Mouse (Mus musculus) hindbrain, embryonic 15.5 days (tissue): ENCODE measurements at regions not wholly inside any gene's neighbourhood (a gene's known extent, or its start where the extent isn't known, plus 50 kb on each side); places are given as distances from the start of the nearest gene placed in this dataset.

Experiments
- ATAC-seq: fragments of 200-750 bp; cut with Nextera tagmentation; 2 replicates; pipeline ENCODE4 v1.8.0; 2017; ENCODE audit warnings: low read depth, moderate number of reproducible peaks, moderate TSS enrichment; ENCODE audit not compliant: low FRiP score
- H3K27ac ChIP-seq: fragments of 300-500 bp; sonication (generic); replicated peaks from 2 replicates; pipeline ENCODE4 v1.5.1; 2015; ENCODE audit warnings: mild to moderate bottlenecking, inconsistent platforms
- H3K27me3 ChIP-seq: fragments of 300-500 bp; sonication (generic); 2 replicates; pipeline ENCODE4 v1.6.1; 2015; ENCODE audit warnings: control low read depth, inconsistent platforms
- H3K36me3 ChIP-seq: fragments of 300-500 bp; sonication (generic); 2 replicates; pipeline ENCODE4 v1.6.1; 2015; ENCODE audit warnings: control low read depth, inconsistent platforms
- H3K4me1 ChIP-seq: fragments of 300-500 bp; sonication (generic); replicated peaks from 2 replicates; pipeline ENCODE4 v1.6.1; 2015; ENCODE audit warnings: control low read depth, inconsistent platforms
- H3K4me2 ChIP-seq: fragments of 300-500 bp; sonication (generic); 2 replicates; pipeline ENCODE4 v1.6.1; 2015; ENCODE audit warnings: moderate library complexity, mild to moderate bottlenecking, inconsistent platforms
- H3K4me3 ChIP-seq: fragments of 300-500 bp; sonication (generic); 2 replicates; pipeline ENCODE4 v1.5.1; 2015; ENCODE audit warnings: mild to moderate bottlenecking, inconsistent platforms
- H3K9ac ChIP-seq: fragments of 300-500 bp; sonication (generic); 2 replicates; pipeline ENCODE4 v1.6.1; 2015; ENCODE audit warnings: inconsistent platforms
- H3K9me3 ChIP-seq: fragments of 300-500 bp; sonication (generic); 2 replicates; pipeline ENCODE4 v1.6.1; 2016; ENCODE audit warnings: control low read depth, inconsistent platforms
- WGBS: fragments of 180-500 bp; shearing (Covaris S2); methylation state at CpG from one replicate; pipeline ENCODE4 v1.1.7; 2015; 5-methylcytosine and 5-hydroxymethylcytosine counted together

DNA sequence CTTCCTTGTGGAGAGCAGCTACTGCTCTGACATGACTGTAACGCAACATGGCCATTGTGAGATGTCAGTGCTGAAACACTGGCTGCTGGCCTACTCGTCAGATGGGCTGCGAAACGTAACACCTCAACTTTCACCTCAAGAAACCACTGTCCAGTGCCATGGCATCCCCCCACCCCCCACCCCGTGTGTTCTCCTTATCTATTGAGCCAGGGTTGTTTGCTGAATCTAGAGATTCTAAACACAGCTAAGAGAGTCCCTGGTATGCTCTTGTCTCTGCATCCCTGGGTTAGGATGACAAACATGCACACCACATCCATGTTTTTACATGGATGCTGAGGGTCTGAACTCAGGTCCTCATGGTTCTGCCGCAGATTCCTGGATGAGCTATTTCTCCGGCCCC, 134.1 kb upstream of the Slc7a14 start:
- H3K4me2 ChIP-seq = no peak overlapping the region
- 94% methylated on average over 7 of the region's 7 CpGs for WGBS
- H3K36me3 ChIP-seq = no peaks in the 10 kb centered on the region
- H3K4me1 ChIP-seq = no peaks in the 10 kb centered on the region
- H3K9ac ChIP-seq = no peak overlapping the region
- H3K27ac ChIP-seq = no peak overlapping the region
- H3K9me3 ChIP-seq = no peaks in the 10 kb centered on the region
- ATAC-seq = no peak
- H3K27me3 ChIP-seq = no peaks in the 10 kb centered on the region
- H3K4me3 ChIP-seq = no peak overlapping the region

DNA sequence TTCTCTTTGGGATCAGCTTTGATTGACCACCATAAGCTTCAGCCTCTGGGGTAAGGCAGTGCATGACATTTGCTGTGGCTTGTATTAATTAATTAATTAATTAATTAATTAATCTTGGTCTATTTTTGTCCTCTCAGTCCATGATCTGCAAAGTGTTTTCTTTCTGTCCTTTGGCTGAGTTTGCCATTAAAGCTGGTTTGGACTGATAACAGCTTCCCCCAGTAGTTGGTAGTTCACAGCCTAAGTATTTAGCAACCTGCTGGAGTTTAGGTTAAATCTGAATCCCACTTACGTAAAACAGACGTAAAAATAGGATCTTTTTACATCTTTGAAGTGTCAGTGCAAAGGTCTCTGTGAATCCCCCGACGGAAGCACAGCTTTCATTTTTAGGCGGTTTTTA, 133.7 kb upstream of the Slc7a14 start:
- Histone ChIP-seq H3K4me1 (no peaks in the 10 kb centered on the region), H3K36me3 (no peaks in the 10 kb centered on the region), H3K4me2 (no peak overlapping the region), H3K9me3 (no peaks in the 10 kb centered on the region), H3K27me3 (no peaks in the 10 kb centered on the region), H3K27ac (no peak overlapping the region), H3K9ac (no peak overlapping the region), H3K4me3 (no peak overlapping the region)
- WGBS = 93% methylated on average over 5 of the region's 5 CpGs
- no peak for ATAC-seq

DNA sequence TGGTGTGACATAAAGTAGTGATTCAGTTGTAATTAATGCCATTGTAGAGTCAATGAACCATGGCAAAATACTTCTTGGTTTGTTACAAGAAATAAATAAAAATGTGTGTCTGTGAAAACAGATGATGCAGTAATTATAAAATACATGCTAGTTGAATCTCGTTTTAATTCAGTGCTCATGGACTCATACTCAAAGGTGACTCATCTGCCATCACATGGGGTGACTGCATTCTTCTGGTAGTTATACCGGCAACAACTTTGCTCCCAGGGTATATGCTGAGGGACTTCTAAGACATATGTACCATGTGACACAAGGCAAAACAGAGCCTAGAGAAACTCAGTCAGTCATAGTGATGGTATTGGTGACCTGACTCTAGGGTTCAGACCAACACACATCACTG, 130.1 kb upstream of the Slc7a14 start:
- Histone ChIP-seq H3K27ac (no peak overlapping the region), H3K9me3 (no peaks in the 10 kb centered on the region), H3K4me2 (no peak overlapping the region), H3K36me3 (no peaks in the 10 kb centered on the region), H3K4me1 (no peaks in the 10 kb centered on the region), H3K4me3 (no peak overlapping the region), H3K9ac (no peak overlapping the region), H3K27me3 (no peaks in the 10 kb centered on the region)
- 82% methylated on average over 2 of the region's 2 CpGs for WGBS
- ATAC-seq = no peak

DNA sequence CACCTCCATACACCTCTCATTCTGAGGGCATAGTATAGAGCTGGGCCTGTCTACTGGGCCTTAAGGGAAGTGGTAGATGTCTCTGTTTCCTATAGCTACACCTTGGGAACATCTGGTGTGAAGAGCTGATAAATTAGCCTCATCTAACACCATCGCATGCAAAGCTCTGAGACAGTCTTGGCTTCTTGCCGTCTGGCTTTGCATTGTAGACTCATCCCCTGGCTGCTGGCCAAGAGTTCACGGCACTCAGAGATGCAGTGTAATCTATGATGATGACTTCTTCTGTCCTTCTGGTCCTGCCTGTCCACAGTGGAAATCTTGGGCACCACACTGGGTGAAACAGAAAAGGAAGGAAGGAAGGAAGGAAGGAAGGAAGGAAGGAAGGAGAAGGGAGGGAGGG, 127.8 kb upstream of the Slc7a14 start:
- Histone ChIP-seq H3K27me3 (no peaks in the 10 kb centered on the region), H3K9ac (no peak overlapping the region), H3K4me3 (no peak overlapping the region), H3K9me3 (no peaks in the 10 kb centered on the region), H3K4me1 (no peaks in the 10 kb centered on the region), H3K4me2 (no peak overlapping the region), H3K27ac (no peak overlapping the region), H3K36me3 (no peaks in the 10 kb centered on the region)
- WGBS = 73% methylated on average over 3 of the region's 3 CpGs
- peak; percentile 45; the same call in 1 of the 2 replicates for ATAC-seq

DNA sequence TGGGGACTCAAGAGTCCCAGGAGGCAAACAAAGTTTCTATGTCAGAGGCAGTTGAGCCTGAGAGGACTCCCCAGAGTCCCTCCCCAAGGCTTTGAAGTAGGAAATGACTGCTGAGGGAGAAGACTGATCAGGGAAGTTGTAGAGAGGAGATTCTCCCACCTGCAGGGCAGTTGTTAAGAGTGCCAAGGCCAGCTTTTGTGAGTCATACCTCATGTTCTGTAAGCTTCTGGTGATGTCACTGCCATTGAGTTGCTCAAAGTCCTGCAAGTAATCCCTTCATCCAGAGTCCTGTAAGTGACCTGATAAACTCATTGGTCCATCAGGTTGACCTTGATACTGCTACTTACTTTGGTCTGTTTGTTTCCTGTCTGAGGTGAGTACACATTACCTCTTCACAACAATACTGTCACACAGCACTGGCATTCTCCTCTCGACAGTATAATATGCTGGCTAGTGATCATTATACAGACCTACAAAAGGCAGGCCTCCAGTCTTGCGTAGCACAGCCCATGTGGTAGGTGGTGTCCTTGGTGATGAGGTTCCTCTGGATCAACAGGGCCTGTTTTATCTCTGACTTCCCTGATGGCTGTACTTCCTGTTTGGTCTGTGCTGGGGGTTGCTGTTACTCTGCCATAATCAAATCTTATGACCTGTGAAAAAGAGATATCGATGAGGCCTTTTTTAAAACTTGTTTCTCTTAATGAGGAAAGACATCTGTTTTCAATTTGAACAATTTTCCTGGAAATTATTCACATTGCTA, 125.2 kb upstream of the Slc7a14 start:
- 76% methylated on average over 3 of the region's 3 CpGs for WGBS
- Histone ChIP-seq H3K27ac (no peak overlapping the region), H3K9ac (no peak overlapping the region), H3K4me3 (no peak overlapping the region), H3K36me3 (no peaks in the 10 kb centered on the region), H3K27me3 (no peaks in the 10 kb centered on the region), H3K9me3 (no peaks in the 10 kb centered on the region), H3K4me2 (no peak overlapping the region), H3K4me1 (no peaks in the 10 kb centered on the region)
- ATAC-seq = no peak

DNA sequence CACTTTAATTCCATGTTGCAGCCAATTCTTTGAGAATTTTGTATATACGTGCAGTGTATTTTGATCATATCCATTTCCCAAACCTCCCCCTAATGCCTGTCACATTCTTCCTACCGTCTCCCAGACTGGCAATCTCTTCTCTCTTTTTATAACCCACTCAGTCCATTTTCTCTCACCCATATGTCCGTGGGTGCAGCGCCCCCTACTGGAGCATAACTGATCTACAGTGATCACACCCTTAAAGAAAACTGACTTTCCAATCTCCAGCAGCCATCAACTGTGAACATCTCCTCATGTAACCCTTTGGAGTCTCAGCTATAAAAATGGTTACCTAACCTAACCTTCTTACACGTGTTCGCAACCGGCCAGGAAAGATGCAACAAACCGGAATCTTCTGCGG, 123.0 kb upstream of the Slc7a14 start:
- Histone ChIP-seq H3K4me2 (no peak overlapping the region), H3K36me3 (no peaks in the 10 kb centered on the region), H3K4me3 (no peak overlapping the region), H3K27me3 (no peaks in the 10 kb centered on the region), H3K9ac (no peak overlapping the region), H3K4me1 (no peaks in the 10 kb centered on the region), H3K9me3 (no peaks in the 10 kb centered on the region), H3K27ac (no peak overlapping the region)
- no peak for ATAC-seq
- WGBS = 89% methylated on average over 9 of the region's 9 CpGs

DNA sequence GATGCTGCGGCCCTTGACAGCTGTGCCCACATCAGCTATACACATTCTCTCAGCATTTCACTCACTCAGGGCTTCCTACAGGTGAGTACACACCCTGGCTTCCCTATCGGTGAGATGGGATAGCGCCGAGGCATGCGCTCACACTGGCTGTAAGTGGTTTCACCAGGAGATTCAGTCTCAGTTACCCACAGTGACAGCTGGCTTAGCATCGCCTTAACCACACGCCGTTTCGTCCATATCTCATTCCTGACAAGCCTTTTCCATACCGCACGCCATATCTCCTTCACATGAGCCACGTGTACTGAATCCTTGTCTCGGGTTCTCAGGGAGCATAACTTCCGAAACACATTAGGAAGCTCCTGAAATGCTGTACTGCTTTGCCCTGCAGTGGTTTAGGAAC, 113.3 kb upstream of the Slc7a14 start:
- Histone ChIP-seq H3K4me2 (no peak overlapping the region), H3K9ac (no peak overlapping the region), H3K27me3 (no peaks in the 10 kb centered on the region), H3K27ac (no peak overlapping the region), H3K9me3 (no peaks in the 10 kb centered on the region), H3K4me3 (no peak overlapping the region), H3K36me3 (no peaks in the 10 kb centered on the region), H3K4me1 (no peaks in the 10 kb centered on the region)
- 93% methylated on average over 14 of the region's 14 CpGs for WGBS
- no peak for ATAC-seq

DNA sequence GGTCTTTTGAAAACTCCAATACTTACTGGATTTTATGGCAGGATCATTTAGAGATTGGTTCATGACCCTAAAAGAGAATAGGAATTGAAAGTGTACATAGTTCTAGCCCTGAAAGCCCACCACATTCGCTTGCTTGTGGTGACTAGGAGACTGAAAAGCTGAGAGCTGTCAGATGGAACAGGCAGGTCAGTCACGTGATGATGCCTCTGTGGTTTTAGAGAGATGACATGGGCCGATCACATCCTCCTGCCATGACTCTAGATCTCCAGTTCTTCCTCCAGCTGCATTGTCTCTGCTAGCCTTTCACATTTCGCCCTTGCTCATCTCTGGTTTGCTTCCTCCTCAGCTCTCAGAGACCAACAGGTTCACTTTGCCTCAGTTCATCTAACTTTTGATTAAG, 98.6 kb upstream of the Slc7a14 start:
- WGBS = 92% methylated on average over 4 of the region's 4 CpGs
- Histone ChIP-seq H3K27ac (no peak overlapping the region), H3K4me3 (no peak overlapping the region), H3K9ac (no peak overlapping the region), H3K4me1 (no peaks in the 10 kb centered on the region), H3K36me3 (no peaks in the 10 kb centered on the region), H3K9me3 (no peaks in the 10 kb centered on the region), H3K27me3 (no peaks in the 10 kb centered on the region), H3K4me2 (no peak overlapping the region)
- no peak for ATAC-seq

DNA sequence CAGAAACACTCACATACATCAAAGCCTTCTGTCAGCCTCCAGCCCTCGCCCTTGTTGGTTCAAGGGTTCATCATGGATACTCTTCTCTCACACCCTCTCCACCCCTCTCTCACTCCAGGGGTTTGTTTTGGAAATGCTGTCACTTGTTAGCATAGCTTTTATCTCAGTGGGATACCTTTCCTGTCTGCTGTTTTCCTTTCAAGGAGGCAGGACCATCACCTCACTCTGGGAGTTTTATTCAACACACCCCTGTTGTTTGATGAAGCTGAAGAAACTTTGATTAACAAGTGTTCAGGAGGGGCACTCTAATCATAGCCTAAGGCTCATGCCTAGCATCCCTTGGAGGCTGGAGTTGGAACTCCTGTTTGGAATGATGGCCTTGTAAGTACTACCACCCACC, 95.7 kb upstream of the Slc7a14 start:
- H3K27ac ChIP-seq = no peak overlapping the region
- H3K4me1 ChIP-seq = no peaks in the 10 kb centered on the region
- no peak for ATAC-seq
- no peak overlapping the region for H3K9ac ChIP-seq
- H3K4me2 ChIP-seq = no peak overlapping the region
- H3K36me3 ChIP-seq = no peaks in the 10 kb centered on the region
- H3K4me3 ChIP-seq = no peak overlapping the region
- H3K27me3 ChIP-seq = no peaks in the 10 kb centered on the region
- WGBS = 10% methylated on average over 1 of the region's 1 CpGs
- no peaks in the 10 kb centered on the region for H3K9me3 ChIP-seq

DNA sequence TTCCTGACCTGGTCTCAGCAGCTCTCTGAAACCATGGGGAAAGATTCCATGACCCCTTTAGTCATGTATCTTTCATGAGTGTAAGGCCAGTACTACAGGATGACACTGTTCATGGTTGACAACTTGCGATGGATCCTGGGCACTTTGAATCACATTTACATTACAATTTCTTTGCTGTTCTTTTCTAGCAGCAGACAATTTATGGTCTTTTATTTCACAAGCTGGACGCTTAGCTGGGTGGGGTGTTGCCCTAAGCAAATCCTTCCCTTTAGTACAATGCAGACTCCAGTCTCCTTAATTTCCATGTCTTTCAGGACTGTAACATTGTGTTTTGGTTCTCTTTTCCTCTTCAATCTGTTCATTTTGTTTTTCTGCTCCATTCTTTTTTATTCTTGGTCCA, 89.0 kb upstream of the Slc7a14 start:
- Histone ChIP-seq H3K9ac (no peak overlapping the region), H3K4me1 (no peaks in the 10 kb centered on the region), H3K27ac (no peak overlapping the region), H3K9me3 (no peaks in the 10 kb centered on the region), H3K27me3 (no peaks in the 10 kb centered on the region), H3K4me2 (no peak overlapping the region), H3K4me3 (no peak overlapping the region), H3K36me3 (no peaks in the 10 kb centered on the region)
- ATAC-seq = no peak
- WGBS = 64% methylated on average over 2 of the region's 2 CpGs

DNA sequence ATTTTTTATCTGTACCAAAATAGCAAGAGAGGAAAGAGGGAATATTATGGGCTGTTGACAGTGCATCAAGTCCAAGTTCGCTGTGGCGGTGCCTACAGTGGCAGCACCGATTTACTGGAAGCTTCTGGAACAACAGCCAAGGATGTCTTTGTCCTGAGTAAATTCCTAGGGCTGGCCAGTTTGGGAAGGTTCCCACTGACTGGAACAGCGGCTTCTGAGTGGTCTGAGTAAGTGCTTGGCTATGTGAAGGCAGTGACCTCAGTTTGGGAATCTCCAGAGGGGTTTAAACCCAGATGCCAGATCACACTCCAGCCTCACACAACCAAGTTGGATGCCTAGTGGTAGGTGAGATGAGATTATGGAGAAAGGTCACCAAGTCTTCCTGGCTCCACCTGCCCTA, 84.4 kb upstream of the Slc7a14 start:
- Histone ChIP-seq H3K27me3 (no peaks in the 10 kb centered on the region), H3K9me3 (no peaks in the 10 kb centered on the region), H3K9ac (no peak overlapping the region), H3K27ac (no peak overlapping the region), H3K4me1 (no peaks in the 10 kb centered on the region), H3K4me2 (no peak overlapping the region), H3K36me3 (no peaks in the 10 kb centered on the region), H3K4me3 (no peak overlapping the region)
- WGBS = 88% methylated on average over 4 of the region's 4 CpGs
- ATAC-seq = no peak

DNA sequence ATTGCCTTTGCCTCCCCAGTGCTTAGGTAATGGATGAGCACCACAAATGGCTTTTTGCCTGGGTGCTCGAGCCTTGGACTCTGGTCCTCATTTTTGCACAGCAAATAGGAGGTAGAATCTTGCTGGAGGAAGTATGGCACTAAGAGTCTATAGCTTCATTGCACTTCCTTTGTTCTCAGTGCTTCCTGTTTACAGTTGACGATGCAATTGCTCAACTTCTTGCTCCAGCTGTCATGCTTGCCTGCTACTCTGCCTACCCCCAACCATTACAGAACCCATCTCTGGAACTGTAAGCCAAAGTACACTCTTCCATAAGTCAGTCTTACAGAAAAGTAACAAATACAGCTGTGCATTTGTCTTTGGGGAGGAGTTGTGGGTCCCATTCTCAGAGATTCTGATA, 79.8 kb upstream of the Slc7a14 start:
- H3K4me2 ChIP-seq = no peak overlapping the region
- H3K4me3 ChIP-seq = no peak overlapping the region
- no peak for ATAC-seq
- no peaks in the 10 kb centered on the region for H3K36me3 ChIP-seq
- H3K9me3 ChIP-seq = no peaks in the 10 kb centered on the region
- H3K9ac ChIP-seq = no peak overlapping the region
- no peaks in the 10 kb centered on the region for H3K4me1 ChIP-seq
- no peak overlapping the region for H3K27ac ChIP-seq
- 68% methylated on average over 2 of the region's 2 CpGs for WGBS
- no peaks in the 10 kb centered on the region for H3K27me3 ChIP-seq

DNA sequence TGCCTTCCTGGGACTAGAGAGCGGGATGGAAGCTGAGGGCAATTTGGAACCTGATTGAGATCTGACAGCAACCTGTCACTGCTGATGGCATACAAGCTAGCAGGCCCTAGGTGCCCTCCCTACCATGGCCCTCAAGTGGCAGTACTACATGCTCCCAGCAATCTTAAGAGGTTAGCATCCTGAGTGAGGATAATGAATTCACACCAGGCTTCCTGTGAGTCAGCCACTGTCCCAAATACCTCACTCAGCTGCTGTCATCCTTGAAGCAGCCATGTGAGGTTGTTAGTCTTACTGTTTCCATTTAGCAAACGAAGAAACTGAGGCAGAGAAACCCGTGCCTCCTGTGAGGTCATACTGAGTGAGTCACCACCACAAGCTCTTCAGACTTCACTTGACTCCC, 65.5 kb upstream of the Slc7a14 start:
- WGBS = 86% methylated on average over 3 of the region's 3 CpGs
- no peak for ATAC-seq

More for the DNA sequence above, 65.5 kb upstream of the Slc7a14 start:
- Histone ChIP-seq H3K27ac (no peak overlapping the region), H3K4me2 (no peak overlapping the region), H3K36me3 (no peaks in the 10 kb centered on the region), H3K9me3 (no peaks in the 10 kb centered on the region), H3K4me3 (no peak overlapping the region), H3K27me3 (no peaks in the 10 kb centered on the region), H3K4me1 (no peaks in the 10 kb centered on the region), H3K9ac (no peak overlapping the region)
